Mouse (Mus musculus) activated CD4-positive, CD25-positive, alpha-beta regulatory T cell, adult 4 months (primary cell): ENCODE results near the gene Fam129c. TPM values are rescaled to one million over a fixed set of nuclear protein-coding genes. Genes with fewer than 3 reads are reported as not detected.

ENCODE experiments used
- polyA plus RNA-seq, 2 experiments: library from polyadenylated mRNA; unstranded; fragments of 100-300 nt; shearing (Covaris generic); gene quantifications; one replicate each; pipeline ENCODE4 v1.2.1; 2017

Fam129c gene
- polyA plus RNA-seq, 2 experiments from 2014 or later: 1.9 to 3.9 TPM

Other genes starting within 250 kb of the Fam129c start
- 100 to 1,000 TPM; 302 to 322 TPM for gene Use1, start 230.8 kb upstream of the Fam129c start, polyA plus RNA-seq
- gene Ocel1, start 226.3 kb upstream of the Fam129c start, polyA plus RNA-seq: 1 to 10 TPM; 3.7 to 4.9 TPM
- under 1 TPM in 1 of 2 experiments, not detected in 1; 0.45 TPM for gene Nr2f6, start 215.7 kb upstream of the Fam129c start, polyA plus RNA-seq
- gene Ushbp1, start 201.8 kb upstream of the Fam129c start, polyA plus RNA-seq: under 1 TPM in 1 of 2 experiments, not detected in 1; 0.28 TPM
- gene Babam1, start 200.8 kb upstream of the Fam129c start, polyA plus RNA-seq: 10 to 100 TPM; 59.2 to 67.9 TPM
- gene Ankle1, start 191.6 kb upstream of the Fam129c start, polyA plus RNA-seq: 1 to 10 TPM; 1.7 to 2.4 TPM
- gene Abhd8, start 134.0 kb upstream of the Fam129c start, polyA plus RNA-seq: 10 to 100 TPM; 24.7 to 29.0 TPM
- gene Mrpl34, start 132.7 kb upstream of the Fam129c start, polyA plus RNA-seq: 100 to 1,000 TPM in 1 of 2 experiments, 10 to 100 TPM in 1; 70.3 to 101 TPM
- 10 to 100 TPM; 26.8 to 30.6 TPM for gene Dda1, start 128.4 kb upstream of the Fam129c start, polyA plus RNA-seq
- under 1 TPM in 1 of 2 experiments, not detected in 1; 0.24 TPM for gene Ano8, start 111.7 kb upstream of the Fam129c start, polyA plus RNA-seq
- 1 to 10 TPM; 3.9 to 5.1 TPM for gene Gtpbp3, start 109.5 kb upstream of the Fam129c start, polyA plus RNA-seq
- gene Plvap, start 85.9 kb upstream of the Fam129c start, polyA plus RNA-seq: not detected
- gene Ccdc194, start 71.9 kb upstream of the Fam129c start, polyA plus RNA-seq: not detected
- 100 to 1,000 TPM in 1 of 2 experiments, 10 to 100 TPM in 1; 40.2 to 113 TPM for gene Bst2, start 60.2 kb upstream of the Fam129c start, polyA plus RNA-seq
- gene Mvb12a, start 54.7 kb upstream of the Fam129c start, polyA plus RNA-seq: 10 to 100 TPM; 59.3 to 71.7 TPM
- 1 to 10 TPM in 1 of 2 experiments, under 1 TPM in 1; 0.99 to 1.7 TPM for gene Tmem221, start 38.8 kb upstream of the Fam129c start, polyA plus RNA-seq
- gene Nxnl1, start 31.0 kb upstream of the Fam129c start, polyA plus RNA-seq: under 1 TPM in 1 of 2 experiments, not detected in 1; 0.15 TPM
- gene Slc27a1, start 28.8 kb upstream of the Fam129c start, polyA plus RNA-seq: 1 to 10 TPM; 4.4 to 8.9 TPM
- 10 to 100 TPM; 77.4 to 87.4 TPM for gene Pgls, start 5.5 kb upstream of the Fam129c start, polyA plus RNA-seq
- gene Colgalt1, start 13.3 kb downstream of the Fam129c start, polyA plus RNA-seq: 10 to 100 TPM; 10.5 to 11.4 TPM
- gene Unc13a, start 74.1 kb downstream of the Fam129c start, polyA plus RNA-seq: under 1 TPM; 0.37 to 0.93 TPM
- gene Jak3, start 78.6 kb downstream of the Fam129c start, polyA plus RNA-seq: 10 to 100 TPM; 18.6 to 41.7 TPM
- 10 to 100 TPM; 16.4 to 23.9 TPM for gene Insl3, start 91.6 kb downstream of the Fam129c start, polyA plus RNA-seq
- gene B3gnt3, start 104.1 kb downstream of the Fam129c start, polyA plus RNA-seq: 1 to 10 TPM; 3.3 to 3.8 TPM
- 10 to 100 TPM; 55.0 to 72.9 TPM for gene Fcho1, start 128.1 kb downstream of the Fam129c start, polyA plus RNA-seq